10 mouse cellular contexts compared by ENCODE assay signal in genomic region chr7:135598303-135598855, GRCm38 (mm10).
DNase-seq lines count a peak whose midpoint lies in the region; ATAC-seq and TF ChIP-seq lines count a peak whose summit lies in the region.
"Had no signal": no experiment of that assay in that cellular context is flagged by ENCODE, and none has a peak within 500 bp of the region (broad histone marks: within the 10 kb centered on the region; RNA-seq: fewer than 3 reads in every experiment).

No protein-coding gene starts in this region.

- no peak for TF ChIP-seq CTCF in CH12.LX (conservative IDR thresholded peaks at IDR 0.05 in 1 of 2, IDR thresholded peaks at IDR 0.05 in 1 of 2; ENCODE audit: low read depth in 2 of 2, low read length in 2 of 2)
- TF ChIP-seq CTCF in liver, postnatal 0 days (IDR thresholded peaks at IDR 0.05; ENCODE audit: low read depth) = no peak

- peak overlapping the region; percentile 59 for H3K27ac ChIP-seq in heart, embryonic 15.5 days
- H3K27ac ChIP-seq in CH12.LX (ENCODE audit: insufficient read depth, low read depth) = peak overlapping the region; percentile 34; the same call in 1 of the 2 replicates
- H3K27ac ChIP-seq in embryonic facial prominence, embryonic 15.5 days (replicated peaks) = peak overlapping the region; percentile 51; the same call in 1 of the 2 replicates
- peak overlapping the region; percentile 82 for H3K27ac ChIP-seq in liver, postnatal 0 days (ENCODE audit: low read depth)

- intact Hi-C loops in heart, postnatal 25 days (cut with DNase I) = no loop called here

- no peak for TF ChIP-seq RAD21 in CH12.LX (IDR thresholded peaks at IDR 0.05; ENCODE audit: low read depth, low read length)

- no peak for TF ChIP-seq POLR2A in CH12.LX (IDR thresholded peaks at IDR 0.05; ENCODE audit: low read depth, low read length)

- no peak for DNase-seq in heart, postnatal 25 days (ENCODE audit: low spot score)
- peak; percentile 45 for DNase-seq in CH12.LX (ENCODE audit: extremely low read depth)
- DNase-seq in liver, postnatal 0 days = peak; percentile 47
- DNase-seq in layer of hippocampus, postnatal 14 days (ENCODE audit: low spot score in 2 of 2) = no peak
- DNase-seq in cerebellum, adult 11 months = no peak
- DNase-seq: midbrain, embryonic 14.5 days; right cerebral cortex, adult 18-20 months had no signal

- no peak overlapping the region for H3K9ac ChIP-seq in heart, embryonic 15.5 days
- peak overlapping the region; percentile 25; the same call in 1 of the 2 replicates for H3K9ac ChIP-seq in CH12.LX (ENCODE audit: insufficient read depth, low read depth)
- no peak overlapping the region for H3K9ac ChIP-seq in embryonic facial prominence, embryonic 15.5 days
- H3K9ac ChIP-seq in liver, postnatal 0 days (replicated peaks) = no peak overlapping the region; the same call in 1 of the 2 replicates

- 54% methylated on average over 7 of the region's 7 CpGs for WGBS in heart, embryonic 15.5 days
- WGBS in embryonic facial prominence, embryonic 15.5 days = 59% methylated on average over 7 of the region's 7 CpGs
- 25% methylated on average over 7 of the region's 7 CpGs for WGBS in liver, postnatal 0 days (ENCODE audit: insufficient replicate concordance)

- 0 out of 2 replicates have a peak, but pooled peaks have one; percentile 29 for TF ChIP-seq EP300 in CH12.LX (IDR thresholded peaks at IDR 0.05; ENCODE audit: low read length)
- TF ChIP-seq EP300 in liver, postnatal 0 days (IDR thresholded peaks at IDR 0.05; ENCODE audit: low read depth) = peak; percentile 95

- H3K9me3 ChIP-seq in heart, embryonic 15.5 days (replicated peaks) = no peaks in the 10 kb centered on the region
- H3K9me3 ChIP-seq in CH12.LX (replicated peaks; ENCODE audit: low read length) = no peaks in the 10 kb centered on the region
- H3K9me3 ChIP-seq in embryonic facial prominence, embryonic 15.5 days (replicated peaks) = no peaks in the 10 kb centered on the region
- no peaks in the 10 kb centered on the region for H3K9me3 ChIP-seq in liver, postnatal 0 days (ENCODE audit: low read length)

- no peak overlapping the region for H3K4me3 ChIP-seq in heart, embryonic 15.5 days
- peak overlapping the region in 1 of 3 experiments; percentile 35 for H3K4me3 ChIP-seq in CH12.LX (replicated peaks in 1 of 3; ENCODE audit: low read depth in 2 of 3, low read length in 2 of 3, poor library complexity in 1 of 3)
- no peak overlapping the region for H3K4me3 ChIP-seq in embryonic facial prominence, embryonic 15.5 days (replicated peaks)
- H3K4me3 ChIP-seq in liver, postnatal 0 days (ENCODE audit: low read depth, low read length) = no peak overlapping the region

- no peaks in the 10 kb centered on the region for H3K36me3 ChIP-seq in heart, embryonic 15.5 days
- no peaks in the 10 kb centered on the region for H3K36me3 ChIP-seq in CH12.LX (replicated peaks in 1 of 2; ENCODE audit: control insufficient read depth in 1 of 2, insufficient read depth in 1 of 2, low read length in 1 of 2)
- no peaks in the 10 kb centered on the region for H3K36me3 ChIP-seq in embryonic facial prominence, embryonic 15.5 days
- no peaks in the 10 kb centered on the region for H3K36me3 ChIP-seq in liver, postnatal 0 days (replicated peaks; ENCODE audit: insufficient read depth, low read length)

- in situ Hi-C loops in CH12.LX (cut with MboI; ENCODE audit: low pct_ligation_motif_present, low pct_unique_long_range_greater_than_20kb, low sequenced_read_pairs) = loop anchor here (10.0 kb wide), 1 partner anchor 94 kb away; no protein-coding TSS in a partner anchor

- no peak overlapping the region for H3K4me2 ChIP-seq in heart, embryonic 15.5 days
- H3K4me2 ChIP-seq in CH12.LX (ENCODE audit: insufficient read depth, low read depth, poor library complexity, severe bottlenecking) = peak overlapping the region; percentile 40
- H3K4me2 ChIP-seq in embryonic facial prominence, embryonic 15.5 days (replicated peaks) = no peak overlapping the region
- peak overlapping the region; percentile 33; the same call in 1 of the 2 replicates for H3K4me2 ChIP-seq in liver, postnatal 0 days (ENCODE audit: low read depth, low read length)

- dilution Hi-C loops in CH12.LX (cut with MboI; ENCODE audit: extremely low pct_ligation_motif_present, extremely low pct_unique_long_range_greater_than_20kb, low sequenced_read_pairs) = no loop called here

- peaks cover 14% of the 10 kb centered on the region for H3K27me3 ChIP-seq in heart, embryonic 15.5 days
- no peaks in the 10 kb centered on the region for H3K27me3 ChIP-seq in CH12.LX (replicated peaks)
- H3K27me3 ChIP-seq in embryonic facial prominence, embryonic 15.5 days = no peaks in the 10 kb centered on the region
- no peaks in the 10 kb centered on the region for H3K27me3 ChIP-seq in liver, postnatal 0 days (ENCODE audit: insufficient read depth, low read length)

- ATAC-seq in heart, embryonic 15.5 days (replicated peaks; ENCODE audit: insufficient number of reproducible peaks, insufficient read depth, low FRiP score, low read depth) = no peak
- no peak for ATAC-seq in embryonic facial prominence, embryonic 15.5 days (ENCODE audit: insufficient number of reproducible peaks, low FRiP score, low TSS enrichment, low read depth)
- ATAC-seq in liver, postnatal 0 days = peak; percentile 51
- no peak for ATAC-seq in frontal cortex, adult (ENCODE audit: low TSS enrichment)

- H3K4me1 ChIP-seq in heart, embryonic 15.5 days (replicated peaks) = peaks cover 62% of the 10 kb centered on the region
- peaks cover 22 to 68% of the 10 kb centered on the region in 2 experiments for H3K4me1 ChIP-seq in CH12.LX (ENCODE audit: control insufficient read depth in 1 of 2, insufficient read depth in 2 of 2)
- H3K4me1 ChIP-seq in embryonic facial prominence, embryonic 15.5 days = peaks cover 37% of the 10 kb centered on the region
- H3K4me1 ChIP-seq in liver, postnatal 0 days (ENCODE audit: insufficient read depth) = peaks cover 68% of the 10 kb centered on the region

- no peaks in the 10 kb centered on the region for H3K79me2 ChIP-seq in CH12.LX (replicated peaks; ENCODE audit: control insufficient read depth, extremely low read depth, insufficient read depth, poor library complexity, severe bottlenecking)

TF ChIP-seq in CH12.LX, 34 proteins besides CTCF, POLR2A, EP300 and RAD21:
- TF ChIP-seq ZMIZ1 (IDR thresholded peaks at IDR 0.05; ENCODE audit: low read depth, low read length) (no peak), ZKSCAN1 (IDR thresholded peaks at IDR 0.05; ENCODE audit: borderline replicate concordance, low read depth, low read length) (no peak), ETS1 (conservative IDR thresholded peaks at IDR 0.05; ENCODE audit: low read depth, low read length) (peak; percentile 26; the same call in 1 of the 2 replicates), ELF1 (IDR thresholded peaks at IDR 0.05; ENCODE audit: low read depth, low read length) (no peak), GABPA (IDR thresholded peaks at IDR 0.05; ENCODE audit: insufficient replicate concordance, low read depth, low read length) (no peak), POLR2AphosphoS2 (IDR thresholded peaks at IDR 0.05; ENCODE audit: low read depth, low read length) (no peak)

Comparison
In these comparisons a context has a peak if more than half of its experiments do, and no peak if none do; other contexts are left out.
1. H3K4me2 ChIP-seq: peak in CH12.LX (single experiment) and liver, postnatal 0 days (single experiment); none in heart, embryonic 15.5 days (single experiment) and embryonic facial prominence, embryonic 15.5 days (single experiment).
2. DNase-seq: peak in CH12.LX (single experiment) and liver, postnatal 0 days (single experiment); none in heart, postnatal 25 days (single experiment), layer of hippocampus, postnatal 14 days (0 of 2) and cerebellum, adult 11 months (single experiment).
3. Peak in every context shown above with its lines, with median percentiles within 50 percentile points of each other: H3K27ac ChIP-seq.